Mouse (Mus musculus): ENCODE data around the gene Chst10. TPM values are rescaled to one million over a fixed set of nuclear protein-coding genes. Genes with fewer than 3 reads are reported as not detected.

Gene Chst10
- polyA plus RNA-seq, 1 experiment = not detected

DNA sequence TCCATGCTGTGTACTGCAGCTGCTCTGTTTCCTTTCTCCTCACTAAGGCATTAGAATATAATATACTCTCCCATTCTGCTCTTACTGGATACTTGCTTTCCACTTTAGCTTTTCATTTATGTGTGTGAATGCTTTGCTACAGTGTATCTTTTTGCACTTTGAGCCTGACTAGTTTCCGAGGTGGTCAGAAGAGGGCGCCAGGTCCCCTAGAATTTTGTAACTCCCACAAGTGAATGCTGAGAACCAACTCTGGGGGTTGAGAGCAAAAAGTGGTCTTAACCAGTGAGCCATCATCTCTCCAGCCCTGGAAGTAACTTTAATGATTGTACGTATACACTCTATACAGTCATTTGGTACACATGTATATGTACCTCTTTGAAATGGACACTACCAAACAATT is 63.1 kb downstream of the Chst10 start:
- Histone ChIP-seq H3K4me3 (no peak overlapping the region), H3K79me2 (ENCODE audit: control insufficient read depth, insufficient read depth) (no peaks in the 10 kb centered on the region), H3K27me3 (ENCODE audit: control insufficient read depth, insufficient read depth, insufficient read length) (no peaks in the 10 kb centered on the region), H3ac (ENCODE audit: control insufficient read depth, insufficient read length) (no peak overlapping the region), H3K36me3 (ENCODE audit: control insufficient read depth, insufficient read depth) (no peaks in the 10 kb centered on the region), H3K4me2 (ENCODE audit: low read depth) (no peak overlapping the region)
- TF ChIP-seq E2F4 (IDR thresholded peaks at IDR 0.05; ENCODE audit: insufficient read depth) = no peak
- no peak for TF ChIP-seq SRF (IDR thresholded peaks at IDR 0.05; ENCODE audit: control insufficient read depth, insufficient read length, low read depth)
- no peak for TF ChIP-seq CEBPB (IDR thresholded peaks at IDR 0.05; ENCODE audit: insufficient read depth, poor library complexity, severe bottlenecking)
- no peak for TF ChIP-seq TCF3 (IDR thresholded peaks at IDR 0.05; ENCODE audit: insufficient read length, low read depth)
- no peak for TF ChIP-seq USF1 (IDR thresholded peaks at IDR 0.05; ENCODE audit: low read depth)
- no peak for TF ChIP-seq REST (IDR thresholded peaks at IDR 0.05; ENCODE audit: insufficient read depth, insufficient read length)
- TF ChIP-seq POLR2AphosphoS2 (IDR thresholded peaks at IDR 0.05; ENCODE audit: insufficient read length, low read depth) = no peak
- no peak for TF ChIP-seq TCF12 (IDR thresholded peaks at IDR 0.05; ENCODE audit: insufficient read depth, poor library complexity, severe bottlenecking)
- no peak for TF ChIP-seq MAX (IDR thresholded peaks at IDR 0.05; ENCODE audit: low read depth)
- TF ChIP-seq MYOG (IDR thresholded peaks at IDR 0.05; ENCODE audit: control insufficient read depth in 1 of 3, insufficient read depth in 1 of 3, insufficient read length in 2 of 3, low read depth in 2 of 3) = no peak
- TF ChIP-seq POLR2A (IDR thresholded peaks at IDR 0.05; ENCODE audit: insufficient read length, low read depth) = no peak
- no peak for TF ChIP-seq MYOD1 (IDR thresholded peaks at IDR 0.05; ENCODE audit: control insufficient read depth in 1 of 3, insufficient read length in 2 of 3, low read depth in 2 of 3)

DNA sequence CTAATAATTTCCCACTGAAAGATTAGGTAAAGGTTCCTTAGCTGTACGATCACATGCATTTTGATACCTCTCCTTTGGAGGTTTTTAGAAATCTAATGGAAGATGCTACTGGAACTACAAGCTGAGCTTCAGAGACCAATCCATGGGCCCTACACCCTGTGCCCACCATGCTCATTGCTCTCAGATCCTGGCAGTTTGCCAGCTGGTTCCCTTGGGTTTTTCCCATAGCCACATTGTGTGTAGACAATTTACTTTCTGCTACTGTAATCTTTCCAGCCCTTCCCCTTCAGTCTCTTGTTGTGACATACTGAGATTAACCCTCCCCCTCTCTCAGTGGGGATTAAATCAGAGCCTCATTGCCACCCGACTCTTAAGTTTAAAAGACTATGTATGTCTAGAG is 73.0 kb downstream of the Chst10 start:
- Histone ChIP-seq H3K4me3 (no peak overlapping the region), H3K36me3 (ENCODE audit: control insufficient read depth, insufficient read depth) (no peaks in the 10 kb centered on the region), H3K27me3 (ENCODE audit: control insufficient read depth, insufficient read depth, insufficient read length) (no peaks in the 10 kb centered on the region), H3K79me2 (ENCODE audit: control insufficient read depth, insufficient read depth) (no peaks in the 10 kb centered on the region), H3ac (ENCODE audit: control insufficient read depth, insufficient read length) (no peak overlapping the region), H3K4me2 (ENCODE audit: low read depth) (no peak overlapping the region)
- TF ChIP-seq POLR2A (IDR thresholded peaks at IDR 0.05; ENCODE audit: insufficient read length, low read depth) (no peak), E2F4 (IDR thresholded peaks at IDR 0.05; ENCODE audit: insufficient read depth) (no peak), POLR2AphosphoS2 (IDR thresholded peaks at IDR 0.05; ENCODE audit: insufficient read length, low read depth) (no peak), TCF12 (IDR thresholded peaks at IDR 0.05; ENCODE audit: insufficient read depth, poor library complexity, severe bottlenecking) (no peak), REST (IDR thresholded peaks at IDR 0.05; ENCODE audit: insufficient read depth, insufficient read length) (no peak), MYOD1 (IDR thresholded peaks at IDR 0.05; ENCODE audit: control insufficient read depth in 1 of 3, insufficient read length in 2 of 3, low read depth in 2 of 3) (no peak), SRF (IDR thresholded peaks at IDR 0.05; ENCODE audit: control insufficient read depth, insufficient read length, low read depth) (no peak), MAX (IDR thresholded peaks at IDR 0.05; ENCODE audit: low read depth) (no peak), MYOG (IDR thresholded peaks at IDR 0.05; ENCODE audit: control insufficient read depth in 1 of 3, insufficient read depth in 1 of 3, insufficient read length in 2 of 3, low read depth in 2 of 3) (no peak), TCF3 (IDR thresholded peaks at IDR 0.05; ENCODE audit: insufficient read length, low read depth) (no peak), CEBPB (IDR thresholded peaks at IDR 0.05; ENCODE audit: insufficient read depth, poor library complexity, severe bottlenecking) (no peak)

DNA sequence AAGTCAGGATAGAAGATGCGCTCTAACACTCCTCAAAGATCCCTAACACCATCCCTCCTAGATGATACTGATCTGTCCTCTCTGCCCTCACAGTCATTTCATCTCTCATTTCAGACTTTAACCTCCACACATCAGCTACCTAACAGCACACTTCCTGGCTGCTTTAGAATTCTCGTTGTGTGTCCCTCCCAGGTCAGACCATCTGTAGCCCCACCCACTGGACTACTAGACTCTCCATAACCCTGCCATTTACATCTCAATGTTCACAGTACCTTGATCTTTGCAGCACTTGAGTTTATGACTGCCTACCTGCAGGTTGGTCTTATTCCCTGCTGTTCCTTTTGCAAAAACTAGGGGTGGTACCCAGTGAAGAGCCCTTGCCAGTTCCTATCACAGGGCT is 74.1 kb downstream of the Chst10 start:
- H3K79me2 ChIP-seq (ENCODE audit: control insufficient read depth, insufficient read depth) = no peaks in the 10 kb centered on the region
- TF ChIP-seq POLR2A (IDR thresholded peaks at IDR 0.05; ENCODE audit: insufficient read length, low read depth) = no peak
- TF ChIP-seq TCF12 (IDR thresholded peaks at IDR 0.05; ENCODE audit: insufficient read depth, poor library complexity, severe bottlenecking) = no peak
- TF ChIP-seq TCF3 (IDR thresholded peaks at IDR 0.05; ENCODE audit: insufficient read length, low read depth) = no peak
- no peak for TF ChIP-seq MAX (IDR thresholded peaks at IDR 0.05; ENCODE audit: low read depth)
- TF ChIP-seq POLR2AphosphoS2 (IDR thresholded peaks at IDR 0.05; ENCODE audit: insufficient read length, low read depth) = no peak
- no peak for TF ChIP-seq MYOD1 (IDR thresholded peaks at IDR 0.05; ENCODE audit: control insufficient read depth in 1 of 3, insufficient read length in 2 of 3, low read depth in 2 of 3)

DNA sequence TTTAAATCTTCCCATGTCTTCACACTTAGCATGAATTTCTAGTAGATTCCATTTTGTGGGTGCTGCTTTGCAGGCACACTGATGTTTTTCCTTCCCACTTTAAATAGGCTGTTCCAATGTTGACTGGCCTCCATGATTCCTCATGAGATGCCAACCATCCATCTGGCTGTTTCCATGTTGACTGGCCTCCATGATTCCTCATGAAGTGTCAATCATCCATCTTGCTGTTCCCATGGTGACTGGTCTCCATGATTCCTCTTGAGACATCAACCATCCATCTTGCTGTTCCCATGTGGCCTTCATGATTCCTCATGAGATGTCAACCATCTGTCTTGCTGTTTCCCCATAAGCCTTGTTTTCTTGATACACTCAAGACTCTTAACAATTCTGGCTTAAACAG is 78.3 kb downstream of the Chst10 start:
- no peak for TF ChIP-seq REST (IDR thresholded peaks at IDR 0.05; ENCODE audit: insufficient read depth, insufficient read length)
- TF ChIP-seq CEBPB (IDR thresholded peaks at IDR 0.05; ENCODE audit: insufficient read depth, poor library complexity, severe bottlenecking) = no peak
- TF ChIP-seq TCF12 (IDR thresholded peaks at IDR 0.05; ENCODE audit: insufficient read depth, poor library complexity, severe bottlenecking) = no peak
- TF ChIP-seq E2F4 (IDR thresholded peaks at IDR 0.05; ENCODE audit: insufficient read depth) = no peak
- no peak for TF ChIP-seq MYOG (IDR thresholded peaks at IDR 0.05; ENCODE audit: control insufficient read depth in 1 of 3, insufficient read depth in 1 of 3, insufficient read length in 2 of 3, low read depth in 2 of 3)
- TF ChIP-seq MAX (IDR thresholded peaks at IDR 0.05; ENCODE audit: low read depth) = no peak
- TF ChIP-seq MYOD1 (IDR thresholded peaks at IDR 0.05; ENCODE audit: control insufficient read depth in 1 of 3, insufficient read length in 2 of 3, low read depth in 2 of 3) = no peak
- TF ChIP-seq POLR2A (IDR thresholded peaks at IDR 0.05; ENCODE audit: insufficient read length, low read depth) = no peak
- Histone ChIP-seq H3ac (ENCODE audit: control insufficient read depth, insufficient read length) (no peak overlapping the region), H3K27me3 (ENCODE audit: control insufficient read depth, insufficient read depth, insufficient read length) (peaks cover 4% of the 10 kb centered on the region), H3K4me2 (ENCODE audit: low read depth) (no peak overlapping the region), H3K36me3 (ENCODE audit: control insufficient read depth, insufficient read depth) (no peaks in the 10 kb centered on the region), H3K79me2 (ENCODE audit: control insufficient read depth, insufficient read depth) (no peaks in the 10 kb centered on the region), H3K4me3 (no peak overlapping the region)

More for the DNA sequence above, 74.1 kb downstream of the Chst10 start:
- Histone ChIP-seq H3K36me3 (ENCODE audit: control insufficient read depth, insufficient read depth) (no peaks in the 10 kb centered on the region), H3K4me3 (no peak overlapping the region), H3K27me3 (ENCODE audit: control insufficient read depth, insufficient read depth, insufficient read length) (no peaks in the 10 kb centered on the region), H3ac (ENCODE audit: control insufficient read depth, insufficient read length) (no peak overlapping the region), H3K4me2 (ENCODE audit: low read depth) (no peak overlapping the region)

DNA sequence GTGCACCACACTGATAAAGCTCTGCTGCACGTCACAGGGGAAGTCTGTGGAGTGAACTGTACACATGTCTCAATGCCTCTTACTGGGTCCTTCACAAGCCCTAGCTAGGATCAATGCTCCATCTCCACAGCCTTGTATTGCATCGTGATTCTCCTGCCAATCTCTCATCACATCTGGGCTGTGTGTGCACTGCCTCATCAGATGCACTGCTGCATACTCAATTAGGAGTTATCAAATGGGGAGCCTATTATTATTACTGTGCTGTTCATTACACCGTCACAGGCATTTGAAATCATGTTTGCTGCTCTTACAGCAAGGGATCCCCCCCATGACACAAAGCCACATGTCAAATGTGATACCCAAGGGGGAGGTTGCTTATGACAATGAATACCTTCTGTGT is 80.3 kb downstream of the Chst10 start:
- Histone ChIP-seq H3K27me3 (ENCODE audit: control insufficient read depth, insufficient read depth, insufficient read length) (peaks cover 4% of the 10 kb centered on the region), H3K79me2 (ENCODE audit: control insufficient read depth, insufficient read depth) (no peaks in the 10 kb centered on the region), H3K4me3 (no peak overlapping the region), H3K36me3 (ENCODE audit: control insufficient read depth, insufficient read depth) (no peaks in the 10 kb centered on the region), H3ac (ENCODE audit: control insufficient read depth, insufficient read length) (no peak overlapping the region), H3K4me2 (ENCODE audit: low read depth) (no peak overlapping the region)
- TF ChIP-seq POLR2AphosphoS2 (IDR thresholded peaks at IDR 0.05; ENCODE audit: insufficient read length, low read depth) (no peak), POLR2A (IDR thresholded peaks at IDR 0.05; ENCODE audit: insufficient read length, low read depth) (no peak), TCF3 (IDR thresholded peaks at IDR 0.05; ENCODE audit: insufficient read length, low read depth) (no peak), E2F4 (IDR thresholded peaks at IDR 0.05; ENCODE audit: insufficient read depth) (no peak), REST (IDR thresholded peaks at IDR 0.05; ENCODE audit: insufficient read depth, insufficient read length) (no peak), TCF12 (IDR thresholded peaks at IDR 0.05; ENCODE audit: insufficient read depth, poor library complexity, severe bottlenecking) (no peak)
